Mouse (Mus musculus) frontal cortex, postnatal 14 days (tissue): ENCODE data around the gene Glis1.
A peak's percentile ranks its signal among the peaks of the same experiment; 100 is the strongest.

Experiments
- DNase-seq, 2 experiments: peaks; one replicate each; pipeline ENCODE4 v3.0.0; 2022; ENCODE audit warnings: low spot score in 2 of 2

The Glis1 gene

DNA sequence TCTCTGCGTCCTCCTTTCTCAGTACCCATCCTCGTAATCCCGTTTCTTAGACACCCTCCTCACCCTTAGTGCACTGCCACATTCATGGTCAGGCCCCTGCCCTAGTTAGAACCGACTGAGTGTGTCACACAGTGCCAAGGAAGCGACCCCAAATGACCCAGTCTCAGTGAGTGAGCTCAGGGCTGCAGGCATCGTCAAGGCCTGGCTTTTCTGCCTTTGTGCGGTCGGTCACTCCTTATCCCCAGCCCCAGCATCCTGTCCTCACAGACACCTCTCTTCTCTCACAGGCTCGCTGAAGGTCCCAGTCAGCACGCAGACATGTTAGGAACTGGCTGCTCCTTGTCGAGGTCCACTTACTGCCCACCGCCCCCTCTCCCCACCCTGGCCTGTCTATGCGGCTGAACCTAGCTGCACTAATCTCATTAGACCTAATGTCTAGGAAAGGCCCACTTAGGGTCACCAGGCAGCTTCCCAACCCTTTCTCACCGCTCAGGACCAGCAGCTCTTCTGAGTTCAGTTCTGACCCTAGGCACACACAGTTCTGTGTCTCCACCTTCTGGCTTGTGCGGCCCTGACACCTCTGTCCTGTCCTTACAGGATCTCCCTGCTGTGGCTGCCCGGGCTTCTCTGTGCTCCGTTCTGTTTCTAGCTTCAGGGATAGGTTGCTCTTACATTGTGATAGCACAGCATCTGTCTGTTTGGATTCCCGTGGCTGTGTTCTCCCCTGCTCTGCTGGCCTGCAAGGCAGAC, 18.1 kb downstream of the Glis1 start:
- no peak for DNase-seq

DNA sequence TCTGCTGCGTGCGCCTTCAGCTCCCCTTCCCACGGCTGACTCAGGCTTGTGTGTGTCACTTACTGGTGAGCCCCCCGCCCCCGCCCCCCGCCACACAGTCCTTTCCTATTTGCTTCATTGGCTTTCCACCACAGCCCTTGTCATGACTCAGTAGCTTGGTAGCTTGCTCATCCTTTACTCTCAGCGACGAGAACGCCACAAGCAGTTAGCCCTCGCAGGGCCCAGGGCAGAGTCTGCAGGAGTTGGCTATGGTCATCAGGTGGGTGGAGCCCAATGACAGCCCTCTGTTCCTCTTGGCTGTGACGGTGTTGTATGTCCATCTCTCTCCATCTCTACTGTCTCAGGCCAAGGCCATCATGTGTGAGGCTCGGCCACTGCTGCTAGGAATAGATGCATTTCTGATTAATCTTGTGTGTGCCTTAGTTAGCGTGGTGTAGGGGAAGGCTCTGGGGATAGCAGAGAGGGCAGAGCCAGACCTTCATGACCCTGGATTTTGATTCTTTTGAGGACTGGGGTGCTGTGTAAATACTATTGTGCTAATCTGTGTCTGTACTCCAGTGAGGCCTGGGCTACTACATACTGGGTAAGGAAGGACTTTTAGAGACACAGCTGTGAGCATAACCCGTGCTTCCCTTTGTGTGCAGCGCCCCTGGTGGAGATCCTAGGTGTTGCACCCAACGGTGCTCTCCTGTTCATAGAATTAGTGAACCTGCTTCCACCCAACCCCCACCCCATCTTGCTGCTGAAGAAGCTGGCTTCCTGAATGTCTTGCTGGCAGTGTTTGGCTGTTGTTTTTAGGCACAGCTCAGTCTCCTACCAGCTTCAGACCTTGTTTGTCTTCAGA, 19.0 kb downstream of the Glis1 start:
- peak; percentile 72 to 85 for DNase-seq

DNA sequence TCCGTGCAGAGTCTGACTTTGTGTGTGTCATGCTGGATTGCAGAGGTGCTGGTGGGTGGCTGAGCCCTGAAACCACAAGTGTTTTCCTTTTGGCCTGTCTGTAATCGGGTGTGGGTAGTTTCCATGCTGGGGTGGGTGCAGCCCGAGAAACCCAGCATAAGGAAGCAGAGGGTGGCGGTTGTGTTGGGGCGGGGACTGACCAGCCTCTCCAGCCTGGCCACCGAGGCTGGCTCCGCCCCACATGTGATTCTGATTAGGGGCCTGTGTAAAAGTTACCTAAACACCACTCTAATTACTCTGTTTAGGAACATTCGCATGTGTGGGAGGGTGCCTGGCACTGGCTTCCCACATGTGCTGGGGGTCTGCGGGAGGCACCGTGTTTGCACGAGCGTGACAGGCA, 23.2 kb downstream of the Glis1 start:
- DNase-seq = no peak

DNA sequence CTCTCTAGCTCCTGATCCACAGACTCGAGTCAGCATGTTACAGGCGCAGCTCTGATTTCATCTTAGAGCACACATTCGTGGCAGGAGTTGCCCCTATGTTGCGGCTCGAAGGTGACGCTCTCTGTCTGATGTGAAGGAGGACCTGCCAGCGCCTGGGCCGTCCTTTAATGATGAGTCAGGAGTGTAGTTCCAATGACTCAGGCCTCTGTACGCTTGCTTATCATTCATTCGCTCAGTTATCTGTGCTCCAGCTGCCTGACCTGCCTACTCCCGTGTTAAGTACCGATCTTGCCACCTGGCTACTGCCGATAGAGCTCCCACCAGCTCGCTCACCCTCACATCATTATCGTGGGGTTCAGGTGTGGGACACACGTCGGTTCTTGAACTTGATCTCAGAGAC, 24.5 kb downstream of the Glis1 start:
- no peak for DNase-seq

DNA sequence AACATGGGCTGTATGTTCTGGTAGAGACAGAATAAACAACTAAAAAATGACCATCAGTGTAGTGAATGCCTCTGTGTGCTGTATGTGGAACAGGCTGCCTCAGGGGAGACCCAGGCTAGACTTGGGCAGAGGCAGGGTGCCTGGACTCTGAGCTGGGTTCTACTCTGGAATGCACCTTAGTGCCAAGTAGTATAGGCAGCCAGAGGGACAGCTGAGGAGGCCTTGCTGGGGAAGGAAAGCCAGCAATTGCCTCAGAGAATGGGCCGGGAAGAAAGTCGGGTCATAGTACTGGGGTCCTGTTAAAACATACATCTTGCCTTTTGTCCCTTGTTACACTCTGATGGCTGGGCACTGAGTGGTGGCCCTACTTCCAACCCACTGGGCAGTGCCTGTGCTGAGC, 25.1 kb downstream of the Glis1 start:
- no peak for DNase-seq

DNA sequence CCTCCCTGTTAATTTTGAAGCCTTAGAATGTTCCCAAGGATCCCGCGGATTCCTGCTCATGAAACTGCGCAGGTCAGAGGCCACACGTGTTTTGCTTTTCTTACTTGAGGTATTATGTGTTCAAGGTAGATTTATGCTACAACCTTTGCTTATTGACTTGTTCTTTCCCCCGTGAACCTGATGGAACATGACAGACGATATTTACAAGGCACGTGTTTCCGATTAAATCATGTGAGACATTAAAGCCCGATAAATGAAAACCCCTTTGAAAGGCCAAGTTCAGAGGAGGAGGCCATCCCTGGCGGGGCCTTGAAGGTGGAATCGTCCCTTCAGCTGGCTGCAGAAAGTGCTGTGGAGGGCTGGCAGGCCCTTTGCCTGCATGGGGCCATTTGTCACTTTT, 26.1 kb downstream of the Glis1 start:
- DNase-seq = no peak

DNA sequence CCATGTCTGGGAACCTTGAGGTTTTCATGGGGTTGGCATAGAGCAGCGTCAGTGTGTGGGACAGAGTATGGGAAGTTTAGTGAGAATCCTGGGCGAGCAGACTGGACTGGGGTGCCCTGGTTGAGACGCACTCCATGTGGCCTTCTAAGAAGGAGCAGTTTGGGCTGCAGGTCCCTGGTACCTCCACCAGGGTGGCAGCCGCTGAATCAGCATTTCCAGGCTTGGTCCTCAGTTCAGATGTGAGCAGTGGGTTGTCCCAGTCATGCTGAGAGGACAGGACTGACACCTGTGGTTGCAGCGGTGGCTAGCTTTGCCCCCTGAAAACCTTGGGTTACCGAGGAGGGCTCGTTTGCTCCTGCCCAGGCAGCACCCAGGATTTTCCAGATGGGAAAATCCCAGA, 33.4 kb downstream of the Glis1 start:
- DNase-seq = no peak

DNA sequence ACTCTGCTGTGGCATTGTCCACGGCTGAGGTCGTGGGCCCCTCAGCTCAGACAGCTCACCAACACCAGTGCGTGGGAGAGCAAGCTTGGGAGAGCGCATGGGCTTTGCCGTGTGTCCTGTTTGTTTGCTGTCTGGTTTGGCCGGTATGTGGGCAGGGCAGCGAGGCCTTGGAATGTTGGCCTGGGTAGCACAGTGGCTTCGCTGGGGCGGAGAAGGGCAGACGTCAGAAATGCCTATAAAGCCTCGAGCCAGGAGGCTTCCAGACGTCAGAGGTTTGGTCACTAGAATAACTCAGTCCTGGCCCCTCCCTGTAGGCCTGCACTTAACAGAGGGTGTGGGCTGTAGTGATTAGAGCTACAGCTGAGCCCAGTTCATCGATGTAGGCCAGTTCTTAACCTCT, 33.9 kb downstream of the Glis1 start:
- no peak for DNase-seq

DNA sequence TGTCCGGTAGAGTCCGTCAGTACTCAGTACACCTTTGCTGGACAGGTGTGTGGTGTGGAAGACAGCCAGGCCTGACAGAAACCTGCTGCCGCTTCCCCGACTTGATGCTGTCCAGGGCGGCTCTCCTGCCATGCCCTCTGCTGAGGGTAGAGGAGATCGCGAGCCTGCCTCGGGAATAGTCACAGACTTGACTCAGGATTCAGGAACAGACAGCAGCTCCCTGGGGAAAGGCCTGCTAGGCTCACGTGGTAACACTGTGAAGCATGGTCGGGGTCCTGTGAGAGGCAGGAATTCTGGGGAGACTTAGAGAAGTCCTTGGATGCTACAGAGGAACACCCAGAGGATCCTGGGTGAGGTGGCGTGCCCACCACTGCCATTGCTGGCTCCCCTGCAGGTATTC, 34.4 kb downstream of the Glis1 start:
- DNase-seq = no peak

DNA sequence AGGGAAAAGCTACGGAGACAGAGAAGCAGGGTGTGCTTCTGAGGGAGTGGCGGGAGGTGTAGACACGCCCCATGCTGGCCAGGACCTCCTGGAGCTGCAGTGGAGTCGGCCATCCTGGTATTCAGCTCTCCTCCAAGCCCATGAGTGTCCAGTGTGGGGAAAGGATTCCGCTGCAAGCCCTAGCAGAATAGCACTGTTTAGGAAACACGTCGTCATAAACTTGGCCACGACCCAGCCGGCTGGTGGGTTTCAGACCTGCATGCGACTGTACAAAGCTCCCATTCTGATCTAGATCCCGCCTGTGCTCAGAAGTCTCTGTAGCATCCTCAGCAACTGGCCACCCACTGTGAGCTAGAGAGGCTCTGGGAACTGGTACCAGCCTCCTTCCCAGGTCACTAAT, 41.9 kb downstream of the Glis1 start:
- no peak for DNase-seq

DNA sequence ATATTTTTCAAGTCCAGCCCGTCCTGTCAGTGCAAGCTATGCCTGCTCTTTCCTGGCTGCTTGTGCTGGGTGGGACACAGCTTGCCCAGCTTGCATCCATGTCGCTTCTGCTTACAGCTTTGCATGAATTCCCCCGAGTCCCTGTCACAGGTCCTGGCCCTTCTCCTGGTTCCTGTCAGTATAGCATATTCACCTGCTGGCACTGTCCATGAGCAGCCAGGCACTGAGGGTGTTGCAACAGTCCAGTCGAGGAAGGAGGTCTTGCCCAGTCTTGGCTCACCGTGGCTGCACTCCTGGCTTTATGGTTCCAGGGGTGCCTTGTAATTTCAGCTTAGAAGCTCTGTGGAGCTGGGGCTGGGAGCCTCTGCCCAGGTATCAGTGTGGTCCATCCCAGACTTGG, 44.6 kb downstream of the Glis1 start:
- no peak for DNase-seq

DNA sequence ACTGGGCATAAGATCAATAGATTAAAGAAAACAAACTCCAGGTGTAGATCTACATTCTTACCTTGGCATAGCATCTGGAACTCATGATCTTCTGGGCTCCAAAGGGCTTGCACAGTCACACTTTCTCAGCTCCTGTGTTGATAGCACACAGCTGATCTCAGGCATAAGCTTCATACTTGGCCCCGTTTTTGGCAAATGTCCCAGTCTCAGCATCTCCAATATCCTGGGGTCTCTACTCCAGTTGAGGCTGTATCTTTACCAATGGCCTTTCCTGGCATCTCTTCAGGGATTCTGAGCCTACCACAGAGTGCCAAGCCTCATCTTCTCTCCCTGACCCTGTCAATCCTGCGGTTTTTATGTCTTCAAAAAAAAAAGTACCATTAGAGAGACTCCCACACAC, 48.1 kb downstream of the Glis1 start:
- no peak for DNase-seq

DNA sequence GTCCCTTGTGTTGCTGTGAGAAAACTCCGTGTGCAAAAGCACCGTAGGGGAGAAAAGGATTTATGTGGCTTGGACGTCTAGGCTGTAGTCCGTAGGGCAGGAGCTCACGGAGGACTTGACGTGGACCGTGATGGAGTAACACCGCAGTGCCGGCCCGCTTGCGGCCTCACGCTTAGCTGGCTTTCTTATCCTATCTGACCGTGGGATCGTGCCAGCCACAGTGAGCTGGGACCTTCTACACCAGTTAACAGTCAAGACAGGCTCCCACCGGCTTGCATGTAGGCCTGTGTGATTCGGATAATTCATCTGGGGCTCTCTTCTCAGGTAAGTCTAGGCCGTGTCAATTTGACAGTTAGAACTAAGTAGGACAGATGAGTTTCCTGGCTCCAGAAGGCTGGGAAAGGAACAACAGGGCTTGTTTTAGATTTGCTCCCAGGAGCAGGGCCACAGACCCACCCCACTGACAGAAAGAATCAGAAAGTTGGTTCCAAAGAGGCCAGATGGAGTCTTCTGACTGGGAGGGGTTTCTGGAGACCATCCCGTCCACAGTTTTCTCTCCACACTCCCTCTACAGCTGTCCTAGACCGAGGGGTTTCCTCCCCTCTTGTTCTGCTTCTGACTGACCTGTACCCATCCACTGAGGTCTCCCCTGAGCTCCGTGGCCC, 49.3 kb downstream of the Glis1 start:
- DNase-seq = no peak

DNA sequence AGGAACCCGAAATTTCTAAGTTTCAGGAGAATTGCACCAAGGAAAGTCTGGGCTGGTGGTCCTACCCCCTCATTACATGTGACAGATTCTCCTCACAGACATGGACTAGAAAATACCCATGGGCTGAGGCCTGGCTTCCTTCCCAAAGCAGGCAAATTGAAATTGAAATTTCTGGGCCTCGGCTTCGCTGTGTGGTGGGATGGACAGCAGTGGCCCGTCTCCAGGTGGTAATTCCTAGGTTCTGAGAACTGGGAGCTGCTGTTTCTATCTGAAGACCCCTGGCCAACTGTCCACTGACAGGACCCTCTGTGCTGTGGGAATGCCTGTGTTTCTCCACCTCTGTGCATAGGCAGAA, 49.8 kb downstream of the Glis1 start:
- no peak for DNase-seq

DNA sequence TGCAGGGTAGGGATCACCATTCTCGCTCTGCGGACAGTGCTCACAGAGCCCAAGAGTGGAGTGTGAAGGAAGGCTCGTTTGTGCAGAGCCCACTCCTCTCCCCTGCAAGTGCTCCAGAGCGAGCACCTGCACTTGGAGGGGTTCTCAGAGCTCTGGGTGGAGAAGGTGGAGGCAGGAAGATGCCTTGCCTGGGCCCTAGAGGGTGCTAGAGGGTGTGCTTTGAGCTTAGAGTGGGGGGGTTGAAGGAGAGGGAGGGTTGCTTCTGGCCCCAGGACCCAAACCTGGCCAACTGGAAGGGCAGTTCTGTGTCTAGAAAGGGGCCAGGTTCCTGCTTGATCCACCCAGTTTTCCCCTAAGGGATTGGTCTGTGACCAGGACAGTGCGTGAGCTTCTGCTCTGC, 51.5 kb downstream of the Glis1 start:
- DNase-seq = no peak

DNA sequence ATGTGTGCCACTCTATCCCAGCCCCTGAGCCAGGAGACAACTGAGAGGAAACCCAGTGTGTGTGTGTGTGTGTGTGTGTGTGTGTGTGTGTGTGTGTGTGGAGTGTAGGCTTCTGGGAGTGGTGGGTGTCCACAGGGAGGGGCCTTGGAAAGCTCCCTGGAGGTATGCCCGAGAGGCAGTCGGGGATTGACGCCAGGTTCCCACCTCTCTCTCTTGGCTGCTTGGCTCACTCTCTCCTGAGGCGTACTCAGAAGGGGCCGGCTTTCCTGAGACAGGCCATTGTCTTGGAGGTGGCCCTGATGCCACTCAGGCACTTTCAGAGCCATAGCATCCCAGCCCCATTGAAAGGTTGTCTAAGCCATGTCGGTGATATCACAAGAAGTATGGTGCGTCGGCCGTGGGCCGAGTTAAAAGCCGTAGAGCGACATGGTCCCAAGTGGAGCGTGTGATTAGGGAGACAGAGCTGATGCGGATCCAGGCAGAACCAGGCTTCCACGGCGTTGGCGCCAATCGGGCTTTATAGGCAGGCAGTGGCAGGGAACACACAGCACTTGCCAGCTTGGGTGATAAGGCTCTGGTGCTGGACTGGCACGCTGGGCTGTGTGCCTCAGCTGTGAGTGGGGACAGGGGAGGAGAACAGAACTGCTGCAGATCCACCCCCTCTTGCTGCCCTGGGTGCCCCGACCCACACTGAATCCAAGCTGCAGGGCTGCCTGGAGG, 54.9 kb downstream of the Glis1 start:
- DNase-seq = no peak

DNA sequence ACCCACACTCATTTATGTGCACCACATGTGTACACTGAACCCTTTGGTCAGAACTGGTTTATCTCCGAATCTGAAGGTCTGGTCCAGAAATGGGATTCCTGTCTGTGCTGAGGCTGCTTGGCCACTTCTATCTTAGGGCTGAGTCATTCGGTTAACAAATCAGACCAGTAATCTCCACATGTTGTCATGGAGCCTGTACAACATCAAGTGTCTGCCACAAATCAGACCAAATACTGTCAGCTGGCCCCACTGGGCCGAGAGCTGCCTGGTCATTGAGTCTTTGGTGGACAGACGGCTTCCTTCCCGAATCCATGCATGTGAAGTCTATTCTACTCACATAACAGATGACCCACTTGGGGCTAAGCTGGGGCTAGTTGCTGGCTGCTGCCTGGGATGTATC, 58.6 kb downstream of the Glis1 start:
- no peak for DNase-seq

DNA sequence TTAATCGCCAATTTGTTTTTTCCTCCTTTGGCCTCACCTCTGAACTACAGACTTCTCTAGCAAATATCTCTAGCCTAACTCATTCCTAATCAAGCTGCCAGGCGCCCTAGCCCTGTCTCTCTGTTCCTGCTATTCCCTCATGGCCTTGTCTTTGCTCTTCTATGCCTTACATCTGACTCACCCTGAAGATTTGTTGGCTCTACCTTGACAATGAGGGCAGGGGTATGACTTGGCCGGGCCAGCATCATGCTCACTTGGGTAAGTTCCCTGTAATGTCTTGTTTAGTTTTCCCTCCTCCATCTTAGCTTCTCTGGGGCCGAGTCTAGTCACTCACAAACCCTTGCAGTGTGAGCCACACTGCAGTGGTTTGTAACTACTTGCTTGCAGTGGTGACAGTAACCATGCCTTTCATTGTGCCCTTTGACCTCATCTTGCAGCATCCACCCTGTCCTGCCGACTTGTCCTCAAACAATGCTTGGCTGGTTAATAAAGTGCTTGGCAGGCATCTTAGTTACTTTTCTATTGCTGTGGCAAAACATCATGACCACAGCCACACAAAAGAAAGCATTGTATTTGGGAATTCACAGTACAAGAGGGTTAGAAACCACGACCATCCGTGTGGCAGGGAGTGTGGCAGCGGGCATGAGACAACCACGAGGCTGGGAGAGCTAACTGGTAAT, 61.5 kb downstream of the Glis1 start:
- no peak for DNase-seq

DNA sequence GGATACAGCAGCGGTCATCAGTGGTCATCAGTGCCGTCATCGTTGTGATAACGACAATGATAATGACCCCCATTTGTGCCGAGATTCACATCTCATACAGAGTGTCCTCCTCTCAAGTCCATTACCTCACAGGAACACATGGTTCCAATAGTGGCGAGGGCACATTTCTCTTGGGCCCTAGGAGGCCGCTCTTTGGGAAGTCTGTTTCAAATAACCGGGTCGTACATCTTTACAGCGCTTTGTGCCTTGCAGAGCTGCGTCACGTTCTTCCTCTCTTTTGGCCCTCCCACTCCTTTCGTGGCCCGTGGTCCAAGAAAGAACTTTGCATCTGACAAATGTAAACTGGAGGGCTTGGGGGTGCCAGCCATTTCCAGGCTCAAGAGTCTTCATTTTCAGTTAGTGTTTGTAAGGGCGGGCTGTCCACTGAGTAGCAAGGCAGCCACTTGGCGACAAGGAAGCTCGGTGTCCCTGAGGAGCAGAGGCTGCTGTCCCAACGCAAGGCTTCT, 63.1 kb downstream of the Glis1 start:
- DNase-seq = no peak

DNA sequence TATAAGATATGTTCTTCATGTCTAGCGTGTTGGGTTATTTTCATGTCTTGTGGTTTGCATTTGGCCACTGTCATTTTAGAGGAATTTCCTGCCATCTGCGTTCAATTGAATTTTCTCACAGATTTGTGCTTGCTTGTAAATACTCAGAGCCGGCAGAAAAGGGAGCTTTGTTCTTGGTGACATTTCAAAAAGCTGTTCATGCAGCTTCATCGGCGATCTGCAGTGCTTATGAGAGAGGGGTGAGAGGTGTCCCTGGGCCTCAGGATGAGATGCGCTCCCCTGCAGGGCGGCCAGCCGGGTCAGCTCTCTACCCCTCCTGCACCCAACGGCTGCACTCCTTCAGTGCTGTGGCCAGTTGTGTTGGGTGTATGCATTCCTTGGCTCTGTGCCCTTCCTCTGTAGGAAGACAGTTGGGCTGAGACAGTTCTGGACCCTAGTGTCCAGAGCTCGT, 68.2 kb downstream of the Glis1 start:
- no peak for DNase-seq

DNA sequence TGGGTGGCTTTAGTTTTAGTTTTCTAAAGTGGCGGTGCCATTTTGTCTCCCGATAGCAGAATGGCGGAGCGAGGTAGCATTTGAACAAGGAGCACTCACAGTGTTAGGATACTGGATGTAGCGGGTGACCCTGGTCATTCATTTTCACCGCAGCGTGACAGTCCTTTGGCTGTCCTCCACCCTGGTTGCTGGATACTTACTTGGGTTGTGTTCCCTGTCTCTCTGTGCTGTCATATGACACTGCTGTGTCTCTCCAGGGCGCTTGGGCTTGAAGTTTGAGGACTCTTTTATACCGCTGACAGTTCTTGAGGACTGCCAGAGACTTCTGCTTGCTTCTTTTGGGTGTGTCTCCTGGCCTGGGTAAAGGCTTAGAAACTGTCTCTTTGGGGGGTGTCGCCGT, 80.6 kb downstream of the Glis1 start:
- no peak for DNase-seq
